Mouse (Mus musculus): ENCODE measurements around the gene Sbds.

DNA sequence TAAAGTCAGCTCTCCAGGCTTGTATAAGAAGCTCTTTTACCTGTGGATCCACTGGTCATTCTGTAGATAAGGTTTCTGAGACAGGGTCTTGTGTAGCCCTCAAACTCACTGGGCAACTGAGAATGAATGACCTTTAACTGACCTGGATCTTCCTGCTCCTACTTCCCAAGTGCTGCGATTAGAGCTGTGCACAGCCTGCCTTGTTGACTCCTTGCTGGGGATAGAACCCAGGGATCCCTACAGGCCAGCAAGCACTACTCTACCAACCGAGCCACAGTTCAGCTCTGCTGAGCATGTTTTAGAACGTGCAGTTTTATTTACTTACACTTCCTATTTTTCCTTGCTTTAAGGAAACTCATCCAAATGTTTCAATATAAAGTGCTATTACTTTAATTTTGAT, 57.9 kb downstream of the Sbds start:
- TF ChIP-seq POLR2A (IDR thresholded peaks at IDR 0.05; ENCODE audit: insufficient read length, low read depth) (no peak), MAX (IDR thresholded peaks at IDR 0.05; ENCODE audit: low read depth) (no peak), E2F4 (IDR thresholded peaks at IDR 0.05; ENCODE audit: insufficient read depth) (no peak)

All from myocyte (in vitro differentiated cells).